Mouse (Mus musculus) hindbrain, postnatal 0 days (tissue): ENCODE measurements at regions not wholly inside any gene's neighbourhood (a gene's known extent, or its start where the extent isn't known, plus 50 kb on each side); places are given as distances from the start of the nearest gene placed in this dataset.

ENCODE experiments used
- ATAC-seq: fragments of 200-750 bp; cut with Nextera tagmentation; 2 replicates; pipeline ENCODE4 v1.8.0; 2017; ENCODE audit warnings: mild to moderate bottlenecking, moderate TSS enrichment, moderate library complexity
- DNase-seq: peaks from one replicate; pipeline ENCODE4 v3.0.0-alpha.2; 2015; ENCODE audit warnings: low spot score
- H3K27ac ChIP-seq: fragments of 300-500 bp; sonication (generic); 2 replicates; pipeline ENCODE4 v1.5.1; 2014; ENCODE audit warnings: mild to moderate bottlenecking
- H3K27me3 ChIP-seq: fragments of 300-500 bp; sonication (generic); 2 replicates; pipeline ENCODE4 v1.6.1; 2014; ENCODE audit warnings: low read length, mixed read lengths; ENCODE audit not compliant: insufficient read depth
- H3K36me3 ChIP-seq: fragments of 300-500 bp; sonication (generic); 2 replicates; pipeline ENCODE4 v1.6.1; 2014; ENCODE audit warnings: low read length, mixed read lengths; ENCODE audit not compliant: insufficient read depth
- H3K4me1 ChIP-seq: fragments of 300-500 bp; sonication (generic); 2 replicates; pipeline ENCODE4 v1.6.1; 2014; ENCODE audit warnings: antibody characterized with exemption, low read length, mixed read lengths; ENCODE audit not compliant: insufficient read depth
- H3K4me2 ChIP-seq: fragments of 300-500 bp; sonication (generic); 2 replicates; pipeline ENCODE4 v1.6.1; 2014; ENCODE audit warnings: low read depth, mild to moderate bottlenecking, low read length, moderate library complexity, mixed read lengths
- H3K4me3 ChIP-seq: fragments of 300-500 bp; sonication (generic); 2 replicates; pipeline ENCODE4 v1.5.1; 2014; ENCODE audit warnings: low read length
- H3K9ac ChIP-seq: fragments of 300-500 bp; sonication (generic); replicated peaks from 2 replicates; pipeline ENCODE4 v1.6.1; 2014; ENCODE audit warnings: mild to moderate bottlenecking, low read length, moderate library complexity, mixed read lengths
- H3K9me3 ChIP-seq: fragments of 300-500 bp; sonication (generic); 2 replicates; pipeline ENCODE4 v1.6.1; 2016; ENCODE audit warnings: low read length, mixed read lengths
- CTCF ChIP-seq: IDR thresholded peaks from 2 replicates; pipeline ENCODE4 v1.5.1; 2016; ENCODE audit warnings: antibody characterized with exemption, control low read depth, low read depth
- WGBS: fragments of 180-500 bp; shearing (Covaris S2); extraction: QIAGEN DNeasy Blood & Tissue Kit; methylation state at CpG from one replicate; pipeline ENCODE4 v1.1.7; 2014; 5-methylcytosine and 5-hydroxymethylcytosine counted together

GRCm38 (mm10) chr14:99603257-99603656 is 304.8 kb downstream of the Klf5 start:
- no peaks in the 10 kb centered on the region for H3K36me3 ChIP-seq
- no peaks in the 10 kb centered on the region for H3K27me3 ChIP-seq
- no peak overlapping the region for H3K27ac ChIP-seq
- no peak for DNase-seq
- no peaks in the 10 kb centered on the region for H3K9me3 ChIP-seq
- TF ChIP-seq CTCF = no peak
- H3K4me3 ChIP-seq = no peak overlapping the region
- no peaks in the 10 kb centered on the region for H3K4me1 ChIP-seq
- H3K9ac ChIP-seq = no peak overlapping the region
- H3K4me2 ChIP-seq = no peak overlapping the region
- WGBS = 67% methylated on average over 2 of the region's 2 CpGs
- no peak for ATAC-seq

- Histone ChIP-seq H3K27ac (no peak overlapping the region), H3K4me3 (no peak overlapping the region), H3K4me2 (no peak overlapping the region), H3K36me3 (no peaks in the 10 kb centered on the region), H3K27me3 (no peaks in the 10 kb centered on the region), H3K4me1 (no peaks in the 10 kb centered on the region), H3K9me3 (no peaks in the 10 kb centered on the region), H3K9ac (no peak overlapping the region)
- TF ChIP-seq CTCF = no peak
- WGBS = 79% methylated on average over 6 of the region's 6 CpGs
- ATAC-seq (no peak), DNase-seq (no peak)
These were observed 307.0 kb downstream of the Klf5 start for GRCm38 (mm10) chr14:99605351-99606100.

- H3K9me3 ChIP-seq = no peaks in the 10 kb centered on the region
- no peaks in the 10 kb centered on the region for H3K36me3 ChIP-seq
- H3K4me2 ChIP-seq = no peak overlapping the region
- H3K27ac ChIP-seq = no peak overlapping the region
- ATAC-seq (no peak), DNase-seq (no peak)
- no peaks in the 10 kb centered on the region for H3K27me3 ChIP-seq
- WGBS = 93% methylated on average over 2 of the region's 2 CpGs
- H3K9ac ChIP-seq = no peak overlapping the region
- no peaks in the 10 kb centered on the region for H3K4me1 ChIP-seq
- no peak for TF ChIP-seq CTCF
- no peak overlapping the region for H3K4me3 ChIP-seq
These were observed 310.5 kb downstream of the Klf5 start for GRCm38 (mm10) chr14:99609003-99609402.

- WGBS = 92% methylated on average over 5 of the region's 5 CpGs
- H3K9ac ChIP-seq = no peak overlapping the region
- H3K4me3 ChIP-seq = no peak overlapping the region
- no peak overlapping the region for H3K4me2 ChIP-seq
- DNase-seq (no peak), ATAC-seq (no peak)
- TF ChIP-seq CTCF = no peak
- H3K9me3 ChIP-seq = no peaks in the 10 kb centered on the region
- H3K27me3 ChIP-seq = no peaks in the 10 kb centered on the region
- no peak overlapping the region for H3K27ac ChIP-seq
- H3K36me3 ChIP-seq = no peaks in the 10 kb centered on the region
- no peaks in the 10 kb centered on the region for H3K4me1 ChIP-seq
These were observed 312.9 kb downstream of the Klf5 start for GRCm38 (mm10) chr14:99611435-99611834.

- no peak overlapping the region for H3K27ac ChIP-seq
- DNase-seq (no peak), ATAC-seq (no peak)
- no peaks in the 10 kb centered on the region for H3K27me3 ChIP-seq
- no peak overlapping the region for H3K9ac ChIP-seq
- TF ChIP-seq CTCF = no peak
- no peaks in the 10 kb centered on the region for H3K9me3 ChIP-seq
- 94% methylated on average over 3 of the region's 3 CpGs for WGBS
- no peak overlapping the region for H3K4me2 ChIP-seq
- no peaks in the 10 kb centered on the region for H3K4me1 ChIP-seq
- H3K4me3 ChIP-seq = no peak overlapping the region
- H3K36me3 ChIP-seq = no peaks in the 10 kb centered on the region
These were observed 313.6 kb downstream of the Klf5 start for GRCm38 (mm10) chr14:99612114-99612513.

GRCm38 (mm10) chr14:99614748-99615147 is 316.3 kb downstream of the Klf5 start:
- 89% methylated on average over 3 of the region's 3 CpGs for WGBS
- Histone ChIP-seq H3K4me2 (no peak overlapping the region), H3K27ac (no peak overlapping the region), H3K27me3 (no peaks in the 10 kb centered on the region), H3K9ac (no peak overlapping the region), H3K4me1 (no peaks in the 10 kb centered on the region), H3K36me3 (no peaks in the 10 kb centered on the region), H3K4me3 (no peak overlapping the region), H3K9me3 (no peaks in the 10 kb centered on the region)
- no peak for TF ChIP-seq CTCF
- DNase-seq (no peak), ATAC-seq (no peak)

- Histone ChIP-seq H3K4me3 (no peak overlapping the region), H3K9ac (no peak overlapping the region), H3K27ac (no peak overlapping the region), H3K9me3 (no peaks in the 10 kb centered on the region), H3K4me2 (no peak overlapping the region), H3K36me3 (no peaks in the 10 kb centered on the region), H3K4me1 (no peaks in the 10 kb centered on the region), H3K27me3 (no peaks in the 10 kb centered on the region)
- TF ChIP-seq CTCF = no peak
- ATAC-seq (0 out of 2 replicates have a peak, but pooled peaks have one; percentile 21), DNase-seq (no peak)
- 56% methylated on average over 7 of the region's 7 CpGs for WGBS
These were observed 318.3 kb downstream of the Klf5 start for GRCm38 (mm10) chr14:99616655-99617335.
